Mouse (Mus musculus): ENCODE measurements at regions not wholly inside any gene's neighbourhood (a gene's known extent, or its start where the extent isn't known, plus 50 kb on each side); places are given as distances from the start of the nearest gene placed in this dataset.

GRCm38 (mm10) chr10:116726031-116726430, 144.7 kb upstream of the Cnot2 start:
- DNase-seq = no peak

GRCm38 (mm10) chr10:116721986-116722385, 140.7 kb upstream of the Cnot2 start:
- DNase-seq = no peak

- peak; percentile 58 to 62 for DNase-seq
These were observed 138.3 kb upstream of the Cnot2 start for GRCm38 (mm10) chr10:116719616-116720015.

GRCm38 (mm10) chr10:116717961-116718360, 136.7 kb upstream of the Cnot2 start:
- DNase-seq = no peak

GRCm38 (mm10) chr10:116717017-116717643, 135.8 kb upstream of the Cnot2 start:
- DNase-seq = no peak

GRCm38 (mm10) chr10:116713456-116713855, 132.1 kb upstream of the Cnot2 start:
- peak; percentile 81 to 86 for DNase-seq

GRCm38 (mm10) chr10:116707025-116707424, 125.7 kb upstream of the Cnot2 start:
- DNase-seq = no peak

GRCm38 (mm10) chr10:116701281-116701680, 120.0 kb upstream of the Cnot2 start:
- no peak for DNase-seq

GRCm38 (mm10) chr10:116699711-116700110, 118.4 kb upstream of the Cnot2 start:
- no peak for DNase-seq

GRCm38 (mm10) chr10:116697628-116698316, 116.5 kb upstream of the Cnot2 start:
- no peak for DNase-seq

GRCm38 (mm10) chr10:116693816-116694215, 112.5 kb upstream of the Cnot2 start:
- no peak for DNase-seq

- DNase-seq = no peak
These were observed 105.4 kb upstream of the Cnot2 start for GRCm38 (mm10) chr10:116686741-116687140.

- DNase-seq = no peak
These were observed 102.1 kb upstream of the Cnot2 start for GRCm38 (mm10) chr10:116683374-116683773.

- DNase-seq = no peak
These were observed 97.8 kb upstream of the Cnot2 start for GRCm38 (mm10) chr10:116678950-116679735.

- no peak for DNase-seq
These were observed 96.6 kb upstream of the Cnot2 start for GRCm38 (mm10) chr10:116677949-116678348.

- no peak for DNase-seq
These were observed 93.9 kb upstream of the Cnot2 start for GRCm38 (mm10) chr10:116675171-116675570.

GRCm38 (mm10) chr10:116674348-116674747, 93.0 kb upstream of the Cnot2 start:
- DNase-seq = no peak

- DNase-seq = no peak
These were observed 77.1 kb upstream of the Cnot2 start for GRCm38 (mm10) chr10:116658162-116658962.

- DNase-seq = no peak
These were observed 74.6 kb upstream of the Cnot2 start for GRCm38 (mm10) chr10:116655891-116656290.

- no peak for DNase-seq
These were observed 73.9 kb upstream of the Cnot2 start for GRCm38 (mm10) chr10:116655018-116655807.

- DNase-seq = peak; percentile 30 to 50
These were observed 72.8 kb upstream of the Cnot2 start for GRCm38 (mm10) chr10:116654091-116654490.

GRCm38 (mm10) chr10:116653511-116653945, 72.2 kb upstream of the Cnot2 start:
- DNase-seq = peak; percentile 86

Measured in cerebellum, postnatal 10 days (tissue).